In the genomic region with DNA sequence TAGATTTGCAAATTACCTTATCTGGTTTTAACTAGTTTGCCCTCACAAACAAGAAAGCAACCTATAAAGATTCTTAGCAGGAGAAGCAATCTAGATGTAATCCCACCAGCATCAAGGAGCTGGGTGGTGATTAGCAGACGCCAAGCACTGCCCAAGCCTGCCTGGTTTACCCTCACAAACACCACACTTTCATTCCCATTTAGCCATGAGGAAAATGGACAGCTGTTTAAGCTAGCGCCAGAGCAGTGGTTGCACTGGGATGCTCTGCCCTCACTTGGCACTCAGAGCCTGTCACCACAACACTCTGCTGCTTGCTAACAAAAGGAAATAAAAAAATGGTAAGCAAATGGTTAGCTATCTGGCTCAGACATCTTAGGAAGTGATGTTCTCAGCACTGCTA, we compare ENCODE assay signal across 25 mouse cellular contexts.
"Had no signal": no experiment of that assay in that cellular context is flagged by ENCODE, and none has a peak within 500 bp of the region (broad histone marks: within the 10 kb centered on the region; RNA-seq: fewer than 3 reads in every experiment).

No protein-coding gene starts in this region.

- DNase-seq: gastrocnemius, adult 2 months; gastrocnemius, postnatal 10 days; gastrocnemius, postnatal 25 days; heart, adult 2 months; heart, postnatal 14 days; heart, postnatal 36 days; kidney, adult 18-20 months; kidney, adult 8-10 months; kidney, postnatal 10 days; kidney, postnatal 25 days; kidney, postnatal 4 days; left cerebral cortex, postnatal 4 days had no signal

- H3K4me3 ChIP-seq: gastrocnemius, adult 2 months; heart, adult 2 months; heart, embryonic 13.5 days; heart, embryonic 15.5 days; hindbrain, embryonic 10.5 days; hindbrain, embryonic 12.5 days; intestine, embryonic 15.5 days; layer of hippocampus, adult 2 months; left cerebral cortex, adult 2 months; limb, embryonic 13.5 days; limb, embryonic 15.5 days; liver, embryonic 12.5 days had no signal

- H3K4me2 ChIP-seq: heart, embryonic 11.5 days; heart, embryonic 13.5 days; heart, embryonic 15.5 days; hindbrain, embryonic 12.5 days; hindbrain, embryonic 14.5 days; intestine, embryonic 15.5 days; limb, embryonic 13.5 days; limb, embryonic 15.5 days; liver, embryonic 12.5 days had no signal

- H3K27me3 ChIP-seq: heart, embryonic 13.5 days; heart, embryonic 15.5 days; hindbrain, embryonic 12.5 days; intestine, embryonic 15.5 days; limb, embryonic 13.5 days; limb, embryonic 15.5 days had no signal

- H3K36me3 ChIP-seq: heart, embryonic 13.5 days; heart, embryonic 15.5 days; hindbrain, embryonic 10.5 days; hindbrain, embryonic 12.5 days; intestine, embryonic 15.5 days; limb, embryonic 13.5 days; limb, embryonic 15.5 days; liver, embryonic 12.5 days had no signal

- H3K4me1 ChIP-seq: hindbrain, embryonic 10.5 days; hindbrain, embryonic 12.5 days; limb, embryonic 13.5 days; limb, embryonic 15.5 days; liver, embryonic 12.5 days had no signal

- H3K27ac ChIP-seq: gastrocnemius, adult 2 months; heart, adult 2 months; heart, embryonic 13.5 days; heart, embryonic 15.5 days; hindbrain, embryonic 10.5 days; hindbrain, embryonic 12.5 days; hindbrain, embryonic 14.5 days; intestine, embryonic 15.5 days; layer of hippocampus, adult 2 months; left cerebral cortex, adult 2 months; limb, embryonic 13.5 days; limb, embryonic 15.5 days; liver, embryonic 12.5 days; liver, embryonic 14.5 days had no signal
